Mouse (Mus musculus) testis, adult 2 months (tissue): ENCODE data around the gene Gjb4.

Experiments used
- CTCF ChIP-seq: fragments of 200-500 bp; IDR thresholded peaks from 2 replicates; pipeline ENCODE4 v1.5.1; 2012; ENCODE audit warnings: low read depth, mild to moderate bottlenecking, inconsistent platforms, low read length, moderate library complexity; ENCODE audit not compliant: control insufficient read depth, insufficient read depth, insufficient replicate concordance
- POLR2A ChIP-seq: fragments of 200-500 bp; IDR thresholded peaks from 2 replicates; pipeline ENCODE4 v1.6.1; 2012; ENCODE audit warnings: low read depth, mild to moderate bottlenecking, inconsistent platforms, low read length, moderate library complexity; ENCODE audit not compliant: control insufficient read depth

DNA sequence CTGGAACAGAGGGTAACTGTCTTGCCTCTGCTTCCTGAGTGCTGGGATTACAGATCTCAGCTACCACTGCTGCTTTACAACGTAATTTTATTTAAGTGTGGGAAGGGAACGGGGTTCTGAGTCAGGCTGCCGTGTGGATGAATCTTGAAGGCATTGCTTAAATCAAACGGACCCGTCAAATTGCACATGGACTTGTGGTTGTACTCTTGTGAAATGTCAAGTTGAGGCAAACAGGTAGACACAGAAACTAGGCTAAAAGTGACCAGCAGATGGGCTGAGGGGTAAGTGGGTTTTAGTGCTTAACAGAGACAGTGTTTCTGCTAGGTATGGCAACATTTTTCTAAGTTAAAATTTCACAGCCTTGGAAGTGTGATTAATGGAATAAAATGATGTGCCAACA, 16.2 kb downstream of the Gjb4 start:
- TF ChIP-seq CTCF (no peak), POLR2A (no peak)
